Mouse (Mus musculus) layer of hippocampus, adult 8-10 months (tissue): ENCODE data around the gene Pxylp1. TPM values are rescaled to one million over a fixed set of nuclear protein-coding genes. Genes with fewer than 3 reads are reported as not detected.

Experiments
- DNase-seq, 2 experiments: peaks; one replicate each; pipeline ENCODE4 v3.0.0; 2022; ENCODE audit warnings: low spot score in 2 of 2
- total RNA-seq, 4 experiments: library from RNA; stranded (reverse); gene quantifications; 2 replicates each; pipeline ENCODE4 v1.2.4; 2022

The Pxylp1 gene
- total RNA-seq, 4 experiments from 2014 or later, result 15.2 to 22.6 (median 20.5) TPM

GRCm38 (mm10) chr9:96891341-96892330 is 833 bp downstream of the Pxylp1 start:
- DNase-seq, result no peak

GRCm38 (mm10) chr9:96890756-96891155 is 1.7 kb downstream of the Pxylp1 start:
- no peak for DNase-seq

- DNase-seq, result no peak
Measured at GRCm38 (mm10) chr9:96890266-96890665, 2.2 kb downstream of the Pxylp1 start.

- peak; percentile 57 to 80 for DNase-seq
Measured at GRCm38 (mm10) chr9:96889345-96890021, 3.0 kb downstream of the Pxylp1 start.

GRCm38 (mm10) chr9:96888742-96889344 is 3.6 kb downstream of the Pxylp1 start:
- DNase-seq, result no peak

GRCm38 (mm10) chr9:96887954-96888353 is 4.5 kb downstream of the Pxylp1 start:
- no peak for DNase-seq

GRCm38 (mm10) chr9:96887492-96887891 is 5.0 kb downstream of the Pxylp1 start:
- peak in 1 of 2 experiments; percentile 2 for DNase-seq

GRCm38 (mm10) chr9:96885781-96886180 is 6.7 kb downstream of the Pxylp1 start:
- peak in 1 of 2 experiments; percentile 5 for DNase-seq

GRCm38 (mm10) chr9:96882496-96883265 is 9.8 kb downstream of the Pxylp1 start:
- peak in 1 of 2 experiments; percentile 2 for DNase-seq

- DNase-seq, result no peak
Measured at GRCm38 (mm10) chr9:96881901-96882300, 10.6 kb downstream of the Pxylp1 start.

- DNase-seq, result no peak
Measured at GRCm38 (mm10) chr9:96879024-96879423, 13.4 kb downstream of the Pxylp1 start.

GRCm38 (mm10) chr9:96878464-96878863 is 14.0 kb downstream of the Pxylp1 start:
- no peak for DNase-seq

- DNase-seq, result no peak
Measured at GRCm38 (mm10) chr9:96875704-96876103, 16.8 kb downstream of the Pxylp1 start.

GRCm38 (mm10) chr9:96873082-96873481 is 19.4 kb downstream of the Pxylp1 start:
- peak; percentile 71 to 85 for DNase-seq

GRCm38 (mm10) chr9:96870104-96870503 is 22.4 kb downstream of the Pxylp1 start:
- DNase-seq, result no peak

GRCm38 (mm10) chr9:96869542-96869941 is 22.9 kb downstream of the Pxylp1 start:
- DNase-seq, result no peak

GRCm38 (mm10) chr9:96868546-96868945 is 23.9 kb downstream of the Pxylp1 start:
- DNase-seq, result no peak

- DNase-seq, result no peak
Measured at GRCm38 (mm10) chr9:96867165-96867564, 25.3 kb downstream of the Pxylp1 start.

GRCm38 (mm10) chr9:96866196-96866595 is 26.3 kb downstream of the Pxylp1 start:
- DNase-seq, result no peak

- DNase-seq, result no peak
Measured at GRCm38 (mm10) chr9:96865473-96866050, 26.9 kb downstream of the Pxylp1 start.

- no peak for DNase-seq
Measured at GRCm38 (mm10) chr9:96863539-96863938, 28.9 kb downstream of the Pxylp1 start.
